Mouse (Mus musculus) neural tube, embryonic 11.5 days (tissue): Measurements from ENCODE around the gene Smyd1. TPM values are rescaled to one million over a fixed set of nuclear protein-coding genes. Genes with fewer than 3 reads are reported as not detected.

Experiments used
- ATAC-seq: fragments of 200-750 bp; cut with Nextera tagmentation; 2 replicates; pipeline ENCODE4 v1.8.0; 2017; ENCODE audit warnings: moderate number of reproducible peaks, mild to moderate bottlenecking, moderate TSS enrichment, moderate library complexity; ENCODE audit not compliant: insufficient read depth, low FRiP score, low TSS enrichment
- DNase-seq: peaks from one replicate; pipeline ENCODE4 v3.0.0-alpha.2; 2015; ENCODE audit warnings: low spot score
- H3K27ac ChIP-seq: fragments of 300-500 bp; sonication (generic); 2 replicates; pipeline ENCODE4 v1.5.1; 2014; ENCODE audit warnings: low read depth, mild to moderate bottlenecking, low read length
- H3K27me3 ChIP-seq: fragments of 300-500 bp; sonication (generic); 2 replicates; pipeline ENCODE4 v1.6.1; 2014; ENCODE audit warnings: mild to moderate bottlenecking, low read length, mixed read lengths; ENCODE audit not compliant: control insufficient read depth, insufficient read depth
- H3K36me3 ChIP-seq: fragments of 300-500 bp; sonication (generic); 2 replicates; pipeline ENCODE4 v1.6.1; 2014; ENCODE audit warnings: mild to moderate bottlenecking, low read length, moderate library complexity, mixed read lengths; ENCODE audit not compliant: control insufficient read depth, insufficient read depth
- H3K4me1 ChIP-seq: fragments of 300-500 bp; sonication (generic); 2 replicates; pipeline ENCODE4 v1.6.1; 2014; ENCODE audit warnings: low read length, mixed read lengths; ENCODE audit not compliant: control insufficient read depth, insufficient read depth
- H3K4me2 ChIP-seq: fragments of 300-500 bp; sonication (generic); 2 replicates; pipeline ENCODE4 v1.6.1; 2014; ENCODE audit warnings: low read depth, mild to moderate bottlenecking, moderate library complexity
- H3K4me3 ChIP-seq: fragments of 300-500 bp; sonication (generic); 2 replicates; pipeline ENCODE4 v1.5.1; 2014; ENCODE audit warnings: low read depth, low read length
- H3K9ac ChIP-seq: fragments of 300-500 bp; sonication (generic); 2 replicates; pipeline ENCODE4 v1.6.1; 2014; ENCODE audit warnings: mild to moderate bottlenecking, low read length
- H3K9me3 ChIP-seq: fragments of 300-500 bp; sonication (generic); 2 replicates; pipeline ENCODE4 v1.6.1; 2016; ENCODE audit warnings: low read length; ENCODE audit not compliant: control insufficient read depth
- WGBS: fragments of 180-500 bp; shearing (Covaris S2); extraction: QIAGEN DNeasy Blood & Tissue Kit; methylation state at CpG from one replicate; pipeline ENCODE4 v1.1.7; 2014; 5-methylcytosine and 5-hydroxymethylcytosine counted together
- polyA plus RNA-seq: library from polyadenylated mRNA; unstranded; fragments of >200 nt; fragmentation: Nextera tagmentation; extraction: Ambion mirVana; gene quantifications from 2 replicates; pipeline ENCODE4 v1.2.1, GENCODE M21; 2014

Gene Smyd1
- polyA plus RNA-seq, 1 experiment from 2014 or later = 4.6 TPM

GRCm38 (mm10) chr6:71298751-71299150 lies 23.3 kb downstream of the Smyd1 start:
- H3K36me3 ChIP-seq = no peaks in the 10 kb centered on the region
- WGBS = 33% methylated on average over 3 of the region's 3 CpGs
- H3K4me2 ChIP-seq = no peak overlapping the region
- no peak overlapping the region for H3K4me3 ChIP-seq
- no peak overlapping the region for H3K9ac ChIP-seq
- no peaks in the 10 kb centered on the region for H3K27me3 ChIP-seq
- H3K27ac ChIP-seq = no peak overlapping the region
- ATAC-seq = no peak
- H3K4me1 ChIP-seq = no peaks in the 10 kb centered on the region
- peak; percentile 51 for DNase-seq
- H3K9me3 ChIP-seq = no peaks in the 10 kb centered on the region

- Histone ChIP-seq H3K4me2 (no peak overlapping the region), H3K4me1 (no peaks in the 10 kb centered on the region), H3K4me3 (no peak overlapping the region), H3K27ac (no peak overlapping the region), H3K27me3 (no peaks in the 10 kb centered on the region), H3K9ac (no peak overlapping the region), H3K9me3 (no peaks in the 10 kb centered on the region), H3K36me3 (no peaks in the 10 kb centered on the region)
- 78% methylated on average over 2 of the region's 2 CpGs for WGBS
- ATAC-seq (no peak), DNase-seq (no peak)
These were observed 24.0 kb downstream of the Smyd1 start for GRCm38 (mm10) chr6:71298051-71298450.

- no peak overlapping the region for H3K9ac ChIP-seq
- no peaks in the 10 kb centered on the region for H3K36me3 ChIP-seq
- no peak for DNase-seq
- ATAC-seq = no peak
- H3K4me3 ChIP-seq = no peak overlapping the region
- WGBS = 77% methylated on average over 6 of the region's 6 CpGs
- H3K9me3 ChIP-seq = no peaks in the 10 kb centered on the region
- no peaks in the 10 kb centered on the region for H3K4me1 ChIP-seq
- no peaks in the 10 kb centered on the region for H3K27me3 ChIP-seq
- no peak overlapping the region for H3K27ac ChIP-seq
- H3K4me2 ChIP-seq = no peak overlapping the region
These were observed 26.7 kb downstream of the Smyd1 start for GRCm38 (mm10) chr6:71295303-71295702.

- Histone ChIP-seq H3K27me3 (no peaks in the 10 kb centered on the region), H3K4me2 (no peak overlapping the region), H3K27ac (no peak overlapping the region), H3K36me3 (no peaks in the 10 kb centered on the region), H3K9ac (no peak overlapping the region), H3K4me3 (no peak overlapping the region), H3K9me3 (no peaks in the 10 kb centered on the region), H3K4me1 (no peaks in the 10 kb centered on the region)
- no peak for ATAC-seq
- no peak for DNase-seq
- WGBS = 89% methylated on average over 14 of the region's 14 CpGs
These were observed 28.5 kb downstream of the Smyd1 start for GRCm38 (mm10) chr6:71293509-71293908.

- Histone ChIP-seq H3K27me3 (no peaks in the 10 kb centered on the region), H3K4me1 (no peaks in the 10 kb centered on the region), H3K9me3 (no peaks in the 10 kb centered on the region), H3K9ac (no peak overlapping the region), H3K36me3 (no peaks in the 10 kb centered on the region), H3K4me3 (no peak overlapping the region), H3K27ac (no peak overlapping the region), H3K4me2 (no peak overlapping the region)
- ATAC-seq (no peak), DNase-seq (no peak)
- 86% methylated on average over 1 of the region's 1 CpGs for WGBS
These were observed 42.6 kb downstream of the Smyd1 start for GRCm38 (mm10) chr6:71279418-71279817.

GRCm38 (mm10) chr6:71274621-71275020 lies 47.4 kb downstream of the Smyd1 start:
- H3K27ac ChIP-seq = no peak overlapping the region

GRCm38 (mm10) chr6:71273715-71274114 lies 48.3 kb downstream of the Smyd1 start:
- Histone ChIP-seq H3K4me3 (no peak overlapping the region), H3K27me3 (no peaks in the 10 kb centered on the region), H3K4me2 (no peak overlapping the region), H3K27ac (no peak overlapping the region), H3K9ac (no peak overlapping the region), H3K9me3 (no peaks in the 10 kb centered on the region), H3K36me3 (no peaks in the 10 kb centered on the region), H3K4me1 (0 out of 2 replicates have a peak, but pooled peaks cover 3% of the 10 kb centered on the region)
- ATAC-seq (no peak), DNase-seq (no peak)
- WGBS = 95% methylated on average over 1 of the region's 1 CpGs

More at GRCm38 (mm10) chr6:71274621-71275020, 47.4 kb downstream of the Smyd1 start:
- Histone ChIP-seq H3K4me2 (no peak overlapping the region), H3K36me3 (no peaks in the 10 kb centered on the region), H3K9me3 (no peaks in the 10 kb centered on the region), H3K4me1 (0 out of 2 replicates have a peak, but pooled peaks cover 3% of the 10 kb centered on the region), H3K9ac (no peak overlapping the region), H3K27me3 (no peaks in the 10 kb centered on the region), H3K4me3 (no peak overlapping the region)
- DNase-seq (no peak), ATAC-seq (no peak)
- WGBS = 93% methylated on average over 1 of the region's 1 CpGs

GRCm38 (mm10) chr6:71272316-71272741 lies 49.7 kb downstream of the Smyd1 start:
- peak overlapping the region; percentile 92 for H3K27ac ChIP-seq
- DNase-seq (no peak), ATAC-seq (no peak; the same call in 1 of the 2 replicates)

More at GRCm38 (mm10) chr6:71272316-71272741, 49.7 kb downstream of the Smyd1 start:
- peak overlapping the region; percentile 94 for H3K9ac ChIP-seq
- WGBS = under 1% methylated on average over 11 of the region's 11 CpGs
- 0 out of 2 replicates have a peak, but pooled peaks cover 3% of the 10 kb centered on the region for H3K4me1 ChIP-seq
- H3K9me3 ChIP-seq = no peaks in the 10 kb centered on the region
- no peaks in the 10 kb centered on the region for H3K27me3 ChIP-seq
- no peaks in the 10 kb centered on the region for H3K36me3 ChIP-seq
- peak overlapping the region; percentile 83 for H3K4me3 ChIP-seq
- peak overlapping the region; percentile 62 for H3K4me2 ChIP-seq
